Mouse (Mus musculus) heart, adult 2 months (tissue): ENCODE measurements at regions not wholly inside any gene's neighbourhood (a gene's known extent, or its start where the extent isn't known, plus 50 kb on each side); places are given as distances from the start of the nearest gene placed in this dataset.

Experiments
- CTCF ChIP-seq: fragments of 200-600 bp; IDR thresholded peaks from 2 replicates; pipeline ENCODE4 v1.8.1; 2022; ENCODE audit warnings: antibody characterized with exemption, mild to moderate bottlenecking, moderate library complexity
- POLR2A ChIP-seq: fragments of 200-500 bp; IDR thresholded peaks from 2 replicates; pipeline ENCODE4 v1.6.1; 2011; ENCODE audit warnings: mild to moderate bottlenecking, low read depth, low read length, control low read depth; ENCODE audit not compliant: insufficient read depth

- TF ChIP-seq POLR2A (no peak), CTCF (no peak)
Observed at GRCm38 (mm10) chr2:147776316-147776715, 270.5 kb downstream of the Foxa2 start.
